9 mouse cellular contexts compared by ENCODE assay signal in genomic region chr13:38347021-38347774, GRCm38 (mm10). TPM values are rescaled to one million over a fixed set of nuclear protein-coding genes. Genes with fewer than 3 reads are reported as not detected.
DNase-seq lines count a peak whose midpoint lies in the region; ATAC-seq and TF ChIP-seq lines count a peak whose summit lies in the region.
"Had no signal": no experiment of that assay in that cellular context is flagged by ENCODE, and none has a peak within 500 bp of the region (broad histone marks: within the 10 kb centered on the region; RNA-seq: fewer than 3 reads in every experiment).

No protein-coding gene starts in this region.

- no peaks in the 10 kb centered on the region; the same call in 1 of the 2 replicates for H3K4me1 ChIP-seq in cerebellum, adult 2 months (ENCODE audit: control insufficient read depth, insufficient read depth, low read length)
- peaks cover 33% of the 10 kb centered on the region for H3K4me1 ChIP-seq in heart, embryonic 12.5 days (replicated peaks)
- peaks cover 28% of the 10 kb centered on the region for H3K4me1 ChIP-seq in kidney, postnatal 0 days (replicated peaks; ENCODE audit: insufficient read depth, low read length)
- peaks cover 9% of the 10 kb centered on the region; the same call in 1 of the 2 replicates for H3K4me1 ChIP-seq in neural tube, embryonic 11.5 days (ENCODE audit: control insufficient read depth, insufficient read depth, low read length)

- peaks cover 5% of the 10 kb centered on the region; the same call in 1 of the 2 replicates for H3K27me3 ChIP-seq in cerebellum, adult 2 months (ENCODE audit: control insufficient read depth, insufficient read depth, low read length)
- H3K27me3 ChIP-seq in heart, embryonic 12.5 days (replicated peaks), result peaks cover 34% of the 10 kb centered on the region
- H3K27me3 ChIP-seq in kidney, postnatal 0 days (ENCODE audit: insufficient read depth, low read length), result peaks cover 28% of the 10 kb centered on the region
- H3K27me3 ChIP-seq in neural tube, embryonic 11.5 days (ENCODE audit: control insufficient read depth, insufficient read depth, low read length), result peaks cover 45% of the 10 kb centered on the region

- no peak for TF ChIP-seq CTCF in cerebellum, adult 2 months (IDR thresholded peaks at IDR 0.05; ENCODE audit: borderline replicate concordance, insufficient read depth, low read depth, low read length)
- no peak for TF ChIP-seq CTCF in kidney, postnatal 0 days (IDR thresholded peaks at IDR 0.05; ENCODE audit: low read depth)

- peak; percentile 8 to 13 for DNase-seq in cerebellum, adult 2 months
- DNase-seq in cerebellum, adult 11 months, result no peak
- DNase-seq in brain, adult 2 months (ENCODE audit: low read depth, low spot score), result peak; percentile 38
- DNase-seq in kidney, postnatal 0 days (ENCODE audit: low spot score), result no peak
- no peak for DNase-seq in neural tube, embryonic 11.5 days (ENCODE audit: low spot score)
- no peak for DNase-seq in MN1 (ENCODE audit: low spot score)
- no peak for DNase-seq in spleen, postnatal 14 days (ENCODE audit: low spot score in 2 of 2)

- 0 out of 2 replicates have a peak overlapping the region, but pooled peaks have one; percentile 62 for H3K9ac ChIP-seq in heart, embryonic 12.5 days
- no peak overlapping the region for H3K9ac ChIP-seq in kidney, postnatal 0 days (ENCODE audit: low read depth, low read length)
- H3K9ac ChIP-seq in neural tube, embryonic 11.5 days (ENCODE audit: low read length), result no peak overlapping the region

- H3K36me3 ChIP-seq in heart, embryonic 12.5 days, result no peaks in the 10 kb centered on the region
- H3K36me3 ChIP-seq in kidney, postnatal 0 days (ENCODE audit: insufficient read depth, low read length), result no peaks in the 10 kb centered on the region
- H3K36me3 ChIP-seq in neural tube, embryonic 11.5 days (ENCODE audit: control insufficient read depth, insufficient read depth, low read length), result no peaks in the 10 kb centered on the region

- H3K4me2 ChIP-seq in heart, embryonic 12.5 days, result peak overlapping the region; percentile 88
- peak overlapping the region; percentile 65 for H3K4me2 ChIP-seq in kidney, postnatal 0 days (ENCODE audit: low read length)
- peak overlapping the region; percentile 78 for H3K4me2 ChIP-seq in neural tube, embryonic 11.5 days (ENCODE audit: low read depth)

- no peak for TF ChIP-seq POLR2A in cerebellum, adult 2 months (IDR thresholded peaks at IDR 0.05; ENCODE audit: borderline replicate concordance, insufficient read depth, low read length)

- 12% methylated on average over 19 of the region's 19 CpGs for WGBS in cerebellum, adult 2 months
- WGBS in heart, embryonic 12.5 days, result 7% methylated on average over 19 of the region's 19 CpGs
- 10% methylated on average over 19 of the region's 19 CpGs for WGBS in kidney, postnatal 0 days
- WGBS in neural tube, embryonic 11.5 days, result 6% methylated on average over 19 of the region's 19 CpGs

- H3K4me3 ChIP-seq in cerebellum, adult 2 months (replicated peaks; ENCODE audit: insufficient read depth, low read depth, low read length), result peak overlapping the region; percentile 23
- peak overlapping the region; percentile 60 for H3K4me3 ChIP-seq in heart, embryonic 12.5 days
- H3K4me3 ChIP-seq in kidney, postnatal 0 days (replicated peaks; ENCODE audit: low read depth, low read length), result peak overlapping the region; percentile 49
- peak overlapping the region; percentile 42 for H3K4me3 ChIP-seq in neural tube, embryonic 11.5 days (ENCODE audit: low read depth, low read length)
- H3K4me3 ChIP-seq: erythroblast, embryonic 14.5 days had no signal

- no peaks in the 10 kb centered on the region for H3K9me3 ChIP-seq in heart, embryonic 12.5 days (replicated peaks)
- H3K9me3 ChIP-seq in kidney, postnatal 0 days (replicated peaks; ENCODE audit: low read length), result no peaks in the 10 kb centered on the region
- no peaks in the 10 kb centered on the region for H3K9me3 ChIP-seq in neural tube, embryonic 11.5 days (ENCODE audit: control insufficient read depth, low read length)

- H3K27ac ChIP-seq in cerebellum, adult 2 months (ENCODE audit: insufficient read depth, low read length), result no peak overlapping the region
- no peak overlapping the region for H3K27ac ChIP-seq in heart, embryonic 12.5 days (ENCODE audit: poor library complexity, severe bottlenecking)
- no peak overlapping the region for H3K27ac ChIP-seq in kidney, postnatal 0 days
- no peak overlapping the region for H3K27ac ChIP-seq in neural tube, embryonic 11.5 days (ENCODE audit: low read depth, low read length)

- no peak for ATAC-seq in heart, embryonic 12.5 days (ENCODE audit: insufficient number of reproducible peaks, low FRiP score)
- ATAC-seq in kidney, postnatal 0 days (replicated peaks; ENCODE audit: low FRiP score, low read depth), result no peak
- no peak; the same call in 1 of the 2 replicates for ATAC-seq in neural tube, embryonic 11.5 days (ENCODE audit: insufficient read depth, low FRiP score, low TSS enrichment)

RNA-seq across cellular contexts. Expression of gene Bmp6, which starts 2.3 kb away (rescaled TPM):
- polyA plus RNA-seq in cerebellum, adult 2 months (2012; rRNA removed), result 6.4 and 9.5 TPM in 2 replicates
- 4.6 and 4.7 TPM in 2 replicates for polyA plus RNA-seq in heart, embryonic 12.5 days (2016; fragmentation: Nextera tagmentation; extraction: Ambion mirVana)
- polyA plus RNA-seq in kidney, postnatal 0 days (2015; fragmentation: Nextera tagmentation; extraction: Ambion mirVana), result 2.7 and 3.1 TPM in 2 replicates
- 2.2 and 3.2 TPM in 2 replicates for polyA plus RNA-seq in neural tube, embryonic 11.5 days (2014; fragmentation: Nextera tagmentation; extraction: Ambion mirVana)
- polyA plus RNA-seq: erythroblast, embryonic 14.5 days had no signal

Comparison
In these comparisons a context has a peak if more than half of its experiments do, and no peak if none do; other contexts are left out.
1. DNase-seq: peak in cerebellum, adult 2 months (2 of 2) and brain, adult 2 months (single experiment); none in cerebellum, adult 11 months (single experiment), kidney, postnatal 0 days (single experiment), neural tube, embryonic 11.5 days (single experiment), MN1 (single experiment) and spleen, postnatal 14 days (0 of 2).
2. Peak in every context shown above with its lines, with median percentiles within 50 percentile points of each other: H3K4me3 ChIP-seq and H3K4me2 ChIP-seq.